Mouse (Mus musculus) kidney, postnatal 36 days (tissue): ENCODE measurements around the gene Morc4.

ENCODE experiments used
- DNase-seq, 2 experiments: peaks; one replicate each; pipeline ENCODE4 v3.0.0; 2021 to 2022; ENCODE audit warnings: mixed read lengths in 2 of 2

Gene Morc4

DNA sequence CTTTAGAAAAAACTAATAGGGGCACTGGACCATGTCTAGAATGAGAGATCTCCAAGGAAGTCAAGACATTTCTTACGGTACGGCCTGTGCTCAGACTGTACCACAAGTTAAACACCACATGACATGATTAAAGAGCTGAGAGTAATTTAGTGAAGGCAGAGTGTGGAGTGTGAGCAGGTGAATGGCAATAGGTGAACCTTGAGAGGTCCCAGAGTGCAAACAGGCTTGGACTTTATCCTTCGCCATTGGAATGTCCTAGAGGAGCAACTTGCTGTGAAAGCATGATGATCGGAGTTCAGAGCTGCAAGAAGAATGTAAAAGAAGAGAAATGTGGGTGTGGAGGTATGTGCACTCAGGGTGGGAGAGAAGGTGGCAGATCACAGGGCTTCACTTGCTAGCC, 65.6 kb downstream of the Morc4 start:
- peak in 1 of 2 experiments; percentile 73 for DNase-seq

- DNase-seq = no peak
These were observed 68.4 kb downstream of the Morc4 start for GRCm38 (mm10) chrX:139803028-139803427.

DNA sequence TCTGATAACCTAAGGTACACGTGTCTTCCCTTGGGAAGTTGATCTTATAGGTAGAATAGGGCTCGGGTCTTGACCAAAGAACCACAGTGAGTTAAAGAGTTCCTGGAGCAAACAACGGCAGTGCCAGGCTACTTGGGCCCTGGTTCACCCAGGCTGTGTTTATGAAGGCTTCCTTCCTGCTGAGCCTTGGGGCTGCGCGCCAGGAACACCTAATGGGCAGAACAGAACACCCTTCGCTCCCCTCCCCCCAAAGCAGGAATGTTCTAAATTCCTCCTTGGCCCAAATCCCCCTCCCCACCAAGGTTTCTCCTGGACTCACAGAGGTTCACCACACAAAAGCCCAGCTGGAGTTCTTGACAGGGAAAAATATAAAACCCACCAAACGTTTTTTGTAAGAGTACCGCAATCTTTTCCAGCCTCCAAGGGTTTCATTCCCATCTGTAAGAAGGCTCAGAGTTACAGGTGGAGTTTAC, 71.0 kb downstream of the Morc4 start, which contains the start of gene Cldn2:
TSS of gene Cldn2 (plus strand) at position 423 of the 473 bp plus-strand sequence.
- DNase-seq = peak in 1 of 2 experiments; percentile 62

DNA sequence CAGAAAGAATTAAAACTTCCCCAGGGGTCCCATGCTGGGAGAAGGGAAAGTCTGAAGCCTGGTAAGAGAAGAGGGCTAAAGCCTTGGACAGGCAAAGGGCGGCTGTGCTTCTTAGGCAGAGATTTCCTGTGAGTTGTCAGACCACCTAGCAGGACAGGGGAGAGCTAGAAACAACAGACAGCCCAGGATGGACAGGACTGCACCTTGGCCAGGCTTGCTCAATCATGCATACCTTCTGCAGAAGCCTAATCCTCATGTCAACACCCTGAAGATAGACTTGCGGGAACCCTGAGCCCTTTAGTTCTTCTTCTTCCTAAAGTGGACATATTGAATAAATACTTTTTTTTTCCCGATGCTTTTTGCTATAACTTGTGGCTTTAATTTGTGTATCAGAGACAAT, 71.5 kb downstream of the Morc4 start:
- peak in 1 of 2 experiments; percentile 40 for DNase-seq

GRCm38 (mm10) chrX:139797875-139798274, 73.6 kb downstream of the Morc4 start:
- DNase-seq = peak in 1 of 2 experiments; percentile 60

DNA sequence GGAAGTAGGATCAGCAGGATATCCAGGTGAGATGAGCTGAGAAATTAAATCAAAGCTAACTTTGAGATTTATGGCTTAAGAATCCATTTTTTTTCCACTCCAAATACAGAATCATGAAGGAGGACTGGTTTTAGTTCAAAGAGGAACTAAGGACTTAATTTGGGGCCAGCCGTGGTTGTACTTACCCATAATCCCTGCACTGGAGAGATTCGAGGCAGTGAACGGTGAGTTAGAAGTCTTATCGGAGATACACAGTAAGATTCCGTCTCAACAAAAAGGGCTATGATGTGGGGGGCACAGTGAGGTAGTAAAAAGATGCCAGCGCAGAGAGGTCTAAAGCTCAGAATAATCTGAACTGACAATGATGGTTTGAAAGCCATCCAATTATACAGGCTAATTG, 75.4 kb downstream of the Morc4 start:
- DNase-seq = no peak

DNA sequence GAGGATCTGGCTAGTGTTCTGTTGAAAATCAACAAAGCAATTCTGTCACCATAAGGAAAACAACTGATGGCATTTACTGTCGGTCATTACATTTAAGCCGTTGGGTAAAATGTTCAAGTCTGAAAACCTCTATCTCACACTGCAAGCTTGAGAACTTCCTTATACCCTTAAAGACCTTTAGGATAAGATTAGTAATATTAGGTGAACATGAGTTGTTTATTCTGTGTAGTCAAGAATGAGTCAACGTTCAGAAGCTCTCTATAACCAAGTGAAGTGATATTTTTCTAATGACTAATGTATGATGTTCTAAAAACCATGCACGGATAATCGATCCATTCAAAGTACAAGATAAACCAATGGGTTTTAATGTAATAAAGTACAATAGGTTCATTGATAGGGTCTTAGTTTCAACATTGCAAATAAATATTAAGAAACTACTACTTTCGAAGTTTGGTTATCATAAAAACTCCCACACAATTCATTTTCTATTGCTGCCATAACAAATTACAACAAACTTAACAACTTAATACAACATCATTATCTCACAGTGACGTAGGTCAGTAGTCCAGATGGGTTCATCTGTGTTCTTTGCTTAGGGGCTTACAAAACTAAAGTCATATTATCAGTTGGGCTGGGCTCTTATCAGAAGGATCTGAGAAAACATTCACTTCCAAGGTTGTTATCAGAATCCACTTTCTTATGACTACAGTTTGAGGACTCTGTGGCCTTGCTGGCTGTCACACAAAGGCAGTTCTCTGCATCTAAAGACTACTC, 77.2 kb downstream of the Morc4 start:
- no peak for DNase-seq

- peak; percentile 67 to 69 for DNase-seq
These were observed 85.7 kb downstream of the Morc4 start for GRCm38 (mm10) chrX:139785764-139786163.

GRCm38 (mm10) chrX:139783045-139783422, 88.4 kb downstream of the Morc4 start:
- peak; percentile 59 to 76 for DNase-seq

- no peak for DNase-seq
These were observed 89.0 kb downstream of the Morc4 start, which contains the start of gene Ripply1 for GRCm38 (mm10) chrX:139782278-139783044. TSS of gene Ripply1 (minus strand) at chrX:139782353.

DNA sequence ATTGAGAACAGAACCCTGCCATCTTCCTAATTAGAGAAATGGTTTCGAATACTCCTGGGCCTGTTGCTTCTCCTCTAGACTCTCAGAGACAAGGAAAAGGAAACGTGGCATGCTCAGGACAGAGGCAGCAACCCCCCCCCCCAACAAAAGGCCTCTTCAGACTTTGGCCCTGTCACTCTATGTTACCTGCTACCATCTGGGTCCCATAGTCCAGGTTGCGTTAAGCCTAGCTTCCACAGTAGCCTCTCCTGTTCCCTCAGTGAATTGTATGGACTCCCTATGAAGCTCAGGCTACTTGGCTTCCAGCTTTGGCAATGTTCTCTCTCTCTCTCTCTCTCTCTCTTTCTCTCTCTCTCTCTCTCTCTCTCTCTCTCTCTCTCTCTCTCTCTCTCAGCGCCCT, 89.9 kb downstream of the Morc4 start:
- no peak for DNase-seq

- DNase-seq = no peak
These were observed 90.5 kb downstream of the Morc4 start for GRCm38 (mm10) chrX:139780988-139781387.

DNA sequence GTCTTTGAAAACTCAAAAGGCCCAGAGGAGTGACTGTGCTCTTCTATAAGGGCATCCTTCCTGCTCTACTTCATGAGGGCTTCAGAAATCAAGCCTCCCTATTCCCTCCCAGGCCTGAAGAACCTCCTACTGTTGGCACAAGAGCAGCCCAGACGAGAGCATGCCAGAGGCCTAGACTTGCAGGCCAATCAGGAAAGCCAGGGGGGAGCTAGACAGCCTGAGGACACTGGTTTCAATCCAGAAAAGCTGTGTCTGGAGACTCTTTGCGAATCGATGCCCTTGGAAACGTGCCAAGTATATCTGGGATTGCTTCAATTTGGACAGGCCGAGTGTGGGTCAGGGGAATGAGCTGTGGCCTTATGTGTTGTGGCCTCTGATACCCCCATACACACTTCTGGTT, 92.1 kb downstream of the Morc4 start:
- no peak for DNase-seq

DNA sequence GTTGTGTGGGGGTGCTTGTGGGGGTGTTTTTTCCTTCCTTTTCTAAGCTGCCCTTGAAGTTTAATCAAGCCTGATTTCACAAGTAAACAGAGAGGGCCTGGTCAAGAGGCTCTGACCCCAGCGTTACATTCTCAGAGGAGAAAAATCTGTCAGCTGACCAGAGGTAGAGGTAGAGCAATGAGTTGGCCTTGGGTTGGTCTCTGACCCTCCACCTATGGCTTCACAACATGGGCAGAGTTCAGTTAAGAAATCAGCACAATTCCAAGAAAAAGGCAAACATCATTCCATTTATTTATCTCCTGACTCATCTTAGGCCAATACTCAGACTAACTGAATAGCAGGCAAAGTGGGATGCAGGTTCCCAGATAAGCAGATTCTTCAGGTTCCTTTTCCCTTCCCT, 92.6 kb downstream of the Morc4 start:
- DNase-seq = no peak

- DNase-seq = no peak
These were observed 94.1 kb downstream of the Morc4 start for GRCm38 (mm10) chrX:139777357-139777756.

DNA sequence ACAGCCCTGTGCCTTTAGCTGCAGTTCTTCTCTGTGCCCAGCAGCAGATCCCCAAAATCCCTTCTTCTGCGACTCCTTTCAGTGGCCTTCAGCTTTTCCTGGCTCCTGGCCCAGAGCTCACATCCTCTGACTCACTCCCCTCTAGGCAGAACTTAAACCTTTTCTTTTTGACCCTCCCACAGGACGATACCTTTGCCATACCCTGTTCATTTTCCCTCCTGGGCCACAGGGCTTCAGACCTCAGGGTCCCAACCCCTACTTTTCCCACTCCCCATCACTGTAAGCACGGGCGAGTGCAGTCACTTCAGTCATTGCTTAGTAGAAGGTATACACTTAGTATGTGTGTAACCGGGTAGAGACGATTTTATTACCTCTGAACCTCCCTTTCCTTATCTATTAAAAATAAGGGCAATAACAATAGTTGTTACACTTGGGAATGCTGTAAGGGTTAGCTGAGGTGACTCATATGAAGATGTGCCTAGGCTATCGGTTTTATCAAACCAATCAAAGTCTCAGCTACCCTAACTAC, 96.3 kb downstream of the Morc4 start:
- peak; percentile 25 to 35 for DNase-seq

- DNase-seq = peak; percentile 45 to 79
These were observed 97.0 kb downstream of the Morc4 start for GRCm38 (mm10) chrX:139774309-139775083.
